Mouse (Mus musculus) heart, embryonic 12.5 days (tissue): ENCODE data around the gene Prickle2. TPM values are rescaled to one million over a fixed set of nuclear protein-coding genes. Genes with fewer than 3 reads are reported as not detected.

Experiments
- ATAC-seq: fragments of 200-750 bp; cut with Nextera tagmentation; 2 replicates; pipeline ENCODE4 v1.8.0; 2017; ENCODE audit warnings: moderate TSS enrichment, moderate library complexity; ENCODE audit not compliant: insufficient number of reproducible peaks, low FRiP score
- H3K27ac ChIP-seq: fragments of 300-500 bp; sonication (generic); 2 replicates; pipeline ENCODE4 v1.5.1; 2016; ENCODE audit warnings: mild to moderate bottlenecking, moderate library complexity; ENCODE audit not compliant: poor library complexity, severe bottlenecking
- H3K27me3 ChIP-seq: fragments of 300-500 bp; sonication (generic); replicated peaks from 2 replicates; pipeline ENCODE4 v1.6.1; 2016; ENCODE audit warnings: mild to moderate bottlenecking, moderate library complexity
- H3K36me3 ChIP-seq: fragments of 300-500 bp; sonication (generic); 2 replicates; pipeline ENCODE4 v1.6.1; 2016; ENCODE audit warnings: mild to moderate bottlenecking, moderate library complexity
- H3K4me1 ChIP-seq: fragments of 300-500 bp; sonication (generic); replicated peaks from 2 replicates; pipeline ENCODE4 v1.6.1; 2016; ENCODE audit warnings: mild to moderate bottlenecking
- H3K4me2 ChIP-seq: fragments of 300-500 bp; sonication (generic); 2 replicates; pipeline ENCODE4 v1.6.1; 2016; ENCODE audit warnings: mild to moderate bottlenecking, moderate library complexity
- H3K4me3 ChIP-seq: fragments of 300-500 bp; sonication (generic); 2 replicates; pipeline ENCODE4 v1.5.1; 2016; ENCODE audit warnings: mild to moderate bottlenecking
- H3K9ac ChIP-seq: fragments of 300-500 bp; sonication (generic); 2 replicates; pipeline ENCODE4 v1.6.1; 2016; ENCODE audit warnings: mild to moderate bottlenecking, moderate library complexity
- H3K9me3 ChIP-seq: fragments of 300-500 bp; sonication (generic); replicated peaks from 2 replicates; pipeline ENCODE4 v1.6.1; 2016; ENCODE audit warnings: mild to moderate bottlenecking, moderate library complexity
- WGBS: fragments of 180-500 bp; shearing (Covaris S2); methylation state at CpG from one replicate; pipeline ENCODE4 v1.1.7; 2016; 5-methylcytosine and 5-hydroxymethylcytosine counted together
- polyA plus RNA-seq: library from polyadenylated mRNA; unstranded; fragments of >200 nt; fragmentation: Nextera tagmentation; extraction: Ambion mirVana; gene quantifications from 2 replicates; pipeline ENCODE4 v1.2.1, GENCODE M21; 2016

Prickle2 gene
- polyA plus RNA-seq, 1 experiment from 2014 or later, result 7.9 TPM

GRCm38 (mm10) chr6:92584026-92584425 lies 121.9 kb downstream of the Prickle2 start:
- H3K9ac ChIP-seq, result no peak overlapping the region
- no peak overlapping the region for H3K4me2 ChIP-seq
- no peak overlapping the region for H3K4me3 ChIP-seq
- H3K4me1 ChIP-seq, result no peaks in the 10 kb centered on the region
- H3K36me3 ChIP-seq, result no peaks in the 10 kb centered on the region
- ATAC-seq, result no peak
- 22% methylated on average over 1 of the region's 1 CpGs for WGBS
- H3K27me3 ChIP-seq, result no peaks in the 10 kb centered on the region
- H3K9me3 ChIP-seq, result 0 out of 2 replicates have a peak, but pooled peaks cover 2% of the 10 kb centered on the region
- no peak overlapping the region for H3K27ac ChIP-seq

DNA sequence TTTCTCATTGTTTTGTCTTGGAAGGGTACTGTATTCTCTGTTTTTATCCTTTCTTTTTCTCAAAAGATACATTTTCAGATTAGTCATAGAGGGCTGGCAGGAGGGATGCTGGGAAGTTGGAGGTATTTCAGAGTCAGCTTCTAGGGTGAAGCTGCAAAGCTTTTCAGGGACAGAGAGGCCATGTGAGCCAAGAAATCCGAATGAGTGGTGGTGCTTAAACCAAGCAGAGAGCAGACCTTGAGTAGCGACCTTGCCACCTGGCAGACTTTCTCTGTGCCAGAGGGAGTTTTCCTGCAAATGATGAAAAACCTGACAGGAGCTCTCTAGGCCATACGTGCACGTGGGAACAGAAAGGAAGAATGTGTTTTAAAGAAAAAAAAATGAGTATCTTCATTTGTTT lies 130.7 kb downstream of the Prickle2 start:
- 75% methylated on average over 4 of the region's 4 CpGs for WGBS
- no peaks in the 10 kb centered on the region for H3K27me3 ChIP-seq
- peaks cover 6% of the 10 kb centered on the region; the same call in 1 of the 2 replicates for H3K4me1 ChIP-seq
- no peaks in the 10 kb centered on the region for H3K36me3 ChIP-seq
- ATAC-seq, result no peak
- no peaks in the 10 kb centered on the region; the same call in 1 of the 2 replicates for H3K9me3 ChIP-seq
- no peak overlapping the region for H3K9ac ChIP-seq
- H3K4me2 ChIP-seq, result no peak overlapping the region
- H3K4me3 ChIP-seq, result no peak overlapping the region
- H3K27ac ChIP-seq, result no peak overlapping the region

DNA sequence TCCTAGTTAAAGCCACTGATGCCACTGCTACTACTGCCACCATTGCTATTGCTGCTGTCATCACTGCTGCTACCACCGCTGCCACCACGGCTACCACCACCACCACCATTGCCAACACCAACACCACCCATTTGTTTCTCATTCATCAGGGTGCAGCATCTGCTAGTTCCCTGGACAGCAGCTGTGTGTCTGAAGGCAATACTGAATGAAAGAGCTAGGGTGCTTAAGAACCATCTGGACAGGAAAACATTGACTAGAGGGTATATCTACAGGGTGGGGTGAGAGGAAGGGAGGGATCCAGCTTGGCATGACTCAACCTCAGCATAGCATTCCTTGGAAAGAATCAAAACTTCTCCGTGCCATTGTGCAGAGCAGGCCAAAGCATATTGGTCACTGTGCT lies 133.8 kb downstream of the Prickle2 start:
- no peaks in the 10 kb centered on the region for H3K36me3 ChIP-seq
- H3K9ac ChIP-seq, result no peak overlapping the region
- peaks cover 11% of the 10 kb centered on the region; the same call in 1 of the 2 replicates for H3K4me1 ChIP-seq
- WGBS, result 67% methylated on average over 3 of the region's 3 CpGs
- no peak overlapping the region for H3K4me3 ChIP-seq
- no peak overlapping the region for H3K27ac ChIP-seq
- H3K4me2 ChIP-seq, result no peak overlapping the region
- ATAC-seq, result no peak
- H3K27me3 ChIP-seq, result no peaks in the 10 kb centered on the region
- no peaks in the 10 kb centered on the region for H3K9me3 ChIP-seq

GRCm38 (mm10) chr6:92570090-92570489 lies 135.9 kb downstream of the Prickle2 start:
- Histone ChIP-seq H3K4me1 (peaks cover 11% of the 10 kb centered on the region; the same call in 1 of the 2 replicates), H3K4me3 (no peak overlapping the region), H3K9ac (no peak overlapping the region), H3K9me3 (no peaks in the 10 kb centered on the region), H3K27me3 (no peaks in the 10 kb centered on the region), H3K4me2 (0 out of 2 replicates have a peak overlapping the region, but pooled peaks have one; percentile 4), H3K27ac (no peak overlapping the region), H3K36me3 (no peaks in the 10 kb centered on the region)
- 21% methylated on average over 7 of the region's 7 CpGs for WGBS
- no peak for ATAC-seq

DNA sequence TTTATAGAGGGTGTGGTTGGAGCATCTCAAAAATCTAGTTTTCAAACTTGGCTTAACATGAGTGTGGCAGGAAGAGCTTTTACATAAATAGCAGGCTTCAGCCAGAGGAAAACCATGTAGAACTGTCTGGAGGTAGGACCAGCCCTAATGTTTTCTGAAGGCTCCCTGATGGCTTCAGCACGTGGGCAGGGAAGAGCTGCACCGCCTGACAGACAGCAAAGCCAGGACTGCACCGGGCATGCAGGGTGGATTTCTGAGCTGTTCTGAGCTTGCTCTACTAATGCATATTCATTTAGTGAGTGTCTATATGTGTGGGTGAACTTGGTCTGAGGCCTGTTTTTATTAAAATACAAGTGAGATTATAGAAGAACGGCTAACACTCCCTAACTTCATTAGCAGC lies 136.7 kb downstream of the Prickle2 start:
- Histone ChIP-seq H3K9ac (no peak overlapping the region), H3K27ac (no peak overlapping the region), H3K27me3 (no peaks in the 10 kb centered on the region), H3K9me3 (no peaks in the 10 kb centered on the region), H3K4me3 (no peak overlapping the region), H3K36me3 (no peaks in the 10 kb centered on the region), H3K4me2 (no peak overlapping the region), H3K4me1 (peaks cover 11% of the 10 kb centered on the region; the same call in 1 of the 2 replicates)
- 71% methylated on average over 4 of the region's 4 CpGs for WGBS
- ATAC-seq, result no peak

GRCm38 (mm10) chr6:92559261-92559660 lies 146.7 kb downstream of the Prickle2 start:
- Histone ChIP-seq H3K27ac (no peak overlapping the region), H3K9ac (no peak overlapping the region), H3K4me1 (0 out of 2 replicates have a peak, but pooled peaks cover 4% of the 10 kb centered on the region), H3K4me3 (no peak overlapping the region), H3K4me2 (no peak overlapping the region), H3K9me3 (no peaks in the 10 kb centered on the region), H3K27me3 (no peaks in the 10 kb centered on the region), H3K36me3 (no peaks in the 10 kb centered on the region)
- 100% methylated on average over 1 of the region's 1 CpGs for WGBS
- no peak for ATAC-seq

GRCm38 (mm10) chr6:92555675-92556074 lies 150.3 kb downstream of the Prickle2 start:
- H3K4me1 ChIP-seq, result 0 out of 2 replicates have a peak, but pooled peaks cover 4% of the 10 kb centered on the region
- H3K36me3 ChIP-seq, result no peaks in the 10 kb centered on the region
- H3K27me3 ChIP-seq, result no peaks in the 10 kb centered on the region
- no peak overlapping the region for H3K4me3 ChIP-seq
- no peak overlapping the region for H3K4me2 ChIP-seq
- H3K9me3 ChIP-seq, result 0 out of 2 replicates have a peak, but pooled peaks cover 5% of the 10 kb centered on the region
- no peak overlapping the region for H3K27ac ChIP-seq
- no peak overlapping the region for H3K9ac ChIP-seq
- WGBS, result 57% methylated on average over 2 of the region's 2 CpGs
- ATAC-seq, result no peak

DNA sequence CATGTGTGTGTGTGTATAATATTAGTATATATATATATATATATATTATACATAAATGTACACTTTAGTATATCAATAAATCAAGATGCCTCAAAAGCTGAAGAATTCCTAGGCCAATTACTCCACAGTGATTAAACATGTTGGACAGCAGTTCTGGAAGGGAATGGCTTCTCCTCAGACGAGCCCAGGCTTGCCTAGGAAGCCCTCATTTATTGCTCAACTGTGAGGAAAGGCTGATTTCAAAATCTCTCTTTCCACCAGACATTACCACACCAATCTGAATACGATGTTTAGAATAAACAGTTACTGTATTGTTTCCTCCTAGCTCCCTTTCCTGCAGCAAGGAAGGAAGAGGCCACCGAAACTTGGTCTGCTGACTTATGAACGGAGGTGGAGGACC lies 152.9 kb downstream of the Prickle2 start:
- Histone ChIP-seq H3K27ac (no peak overlapping the region), H3K9me3 (0 out of 2 replicates have a peak, but pooled peaks cover 5% of the 10 kb centered on the region), H3K27me3 (no peaks in the 10 kb centered on the region), H3K9ac (no peak overlapping the region), H3K4me3 (no peak overlapping the region), H3K36me3 (no peaks in the 10 kb centered on the region), H3K4me2 (no peak overlapping the region), H3K4me1 (0 out of 2 replicates have a peak, but pooled peaks cover 4% of the 10 kb centered on the region)
- ATAC-seq, result no peak
- 68% methylated on average over 4 of the region's 4 CpGs for WGBS

DNA sequence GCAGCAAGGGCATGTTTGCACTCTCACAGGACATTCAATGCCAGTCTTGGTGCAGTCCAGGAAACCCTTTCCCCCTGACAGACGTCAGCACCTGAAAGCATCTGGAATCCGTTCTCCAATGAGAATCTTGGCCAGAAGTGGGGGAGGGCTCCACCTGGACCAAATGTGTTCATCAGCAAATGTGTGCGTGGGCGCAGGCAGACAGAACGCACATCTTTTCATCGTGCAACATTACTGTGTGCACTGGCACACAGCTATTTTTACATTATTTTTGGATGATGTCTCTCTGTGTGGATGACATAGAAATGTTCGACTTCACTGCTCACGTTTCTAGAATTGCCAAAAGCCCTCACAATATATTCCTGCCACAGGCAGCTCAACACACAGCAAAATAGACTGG lies 156.7 kb downstream of the Prickle2 start:
- Histone ChIP-seq H3K27ac (no peak overlapping the region), H3K4me2 (no peak overlapping the region), H3K9ac (no peak overlapping the region), H3K9me3 (0 out of 2 replicates have a peak, but pooled peaks cover 5% of the 10 kb centered on the region), H3K27me3 (no peaks in the 10 kb centered on the region), H3K4me3 (no peak overlapping the region), H3K4me1 (no peaks in the 10 kb centered on the region), H3K36me3 (no peaks in the 10 kb centered on the region)
- WGBS, result 71% methylated on average over 8 of the region's 8 CpGs
- no peak for ATAC-seq

- Histone ChIP-seq H3K9me3 (no peaks in the 10 kb centered on the region), H3K4me3 (no peak overlapping the region), H3K4me2 (no peak overlapping the region), H3K36me3 (no peaks in the 10 kb centered on the region), H3K4me1 (peaks cover 5% of the 10 kb centered on the region), H3K9ac (no peak overlapping the region), H3K27me3 (no peaks in the 10 kb centered on the region), H3K27ac (no peak overlapping the region)
- WGBS, result 74% methylated on average over 2 of the region's 2 CpGs
- ATAC-seq, result no peak
These were observed 160.8 kb downstream of the Prickle2 start for GRCm38 (mm10) chr6:92545204-92545603.

GRCm38 (mm10) chr6:92543825-92544224 lies 162.1 kb downstream of the Prickle2 start:
- 84% methylated on average over 4 of the region's 4 CpGs for WGBS
- Histone ChIP-seq H3K36me3 (no peaks in the 10 kb centered on the region), H3K4me1 (peaks cover 5% of the 10 kb centered on the region), H3K9ac (no peak overlapping the region), H3K27ac (no peak overlapping the region), H3K4me2 (no peak overlapping the region), H3K9me3 (no peaks in the 10 kb centered on the region), H3K4me3 (no peak overlapping the region), H3K27me3 (no peaks in the 10 kb centered on the region)
- ATAC-seq, result no peak
